Mouse (Mus musculus) liver, adult 2 months (tissue): ENCODE measurements at regions not wholly inside any gene's neighbourhood (a gene's known extent, or its start where the extent isn't known, plus 50 kb on each side); places are given as distances from the start of the nearest gene placed in this dataset.
"Not testable (repeated sequence)": the region's sequence is repeated elsewhere in the genome, so short reads cannot be mapped to it uniquely, and the experiment has no call there.

ENCODE experiments used
- DNase-seq: peaks from one replicate; pipeline ENCODE4 v3.0.0-alpha.2; 2011; ENCODE audit warnings: low read depth, low spot score; ENCODE audit errors: extremely low read depth
- H3K27ac ChIP-seq: fragments of 200-500 bp; replicated peaks from 2 replicates; pipeline ENCODE4 v1.5.1; 2012; ENCODE audit warnings: low read depth, mild to moderate bottlenecking, control low read depth, inconsistent platforms, low read length; ENCODE audit not compliant: insufficient read depth
- H3K27me3 ChIP-seq: fragments of 200-500 bp; 2 replicates; pipeline ENCODE4 v1.6.1; 2012; ENCODE audit warnings: mild to moderate bottlenecking, moderate library complexity, low read length, inconsistent platforms; ENCODE audit not compliant: control insufficient read depth, insufficient read depth
- H3K36me3 ChIP-seq: fragments of 200-500 bp; 2 replicates; pipeline ENCODE4 v1.6.1; 2012; ENCODE audit warnings: low read length, inconsistent platforms; ENCODE audit not compliant: control insufficient read depth, insufficient read depth
- H3K4me1 ChIP-seq: fragments of 200-500 bp; 2 replicates; pipeline ENCODE4 v1.6.1; 2011; ENCODE audit warnings: low read length; ENCODE audit not compliant: control insufficient read depth, insufficient read depth
- H3K4me3 ChIP-seq: fragments of 200-500 bp; 2 replicates; pipeline ENCODE4 v1.5.1; 2011; ENCODE audit warnings: low read depth, mild to moderate bottlenecking, control low read depth, low read length, moderate library complexity; ENCODE audit not compliant: insufficient read depth
- H3K79me2 ChIP-seq: fragments of 200-500 bp; 2 replicates; pipeline ENCODE4 v1.6.1; 2012; ENCODE audit warnings: inconsistent platforms, mild to moderate bottlenecking, low read length, moderate library complexity; ENCODE audit not compliant: control insufficient read depth, insufficient read depth
- H3K9ac ChIP-seq: fragments of 200-500 bp; 2 replicates; pipeline ENCODE4 v1.6.1; 2012; ENCODE audit warnings: low read depth, mild to moderate bottlenecking, control low read depth, inconsistent platforms, low read length
- CTCF ChIP-seq: fragments of 200-500 bp; IDR thresholded peaks from 2 replicates; pipeline ENCODE4 v1.5.1; 2011; ENCODE audit warnings: low read depth, low read length, control low read depth
- POLR2A ChIP-seq: fragments of 200-500 bp; IDR thresholded peaks from 2 replicates; pipeline ENCODE4 v1.6.1; 2011; ENCODE audit warnings: low read length, control low read depth; ENCODE audit not compliant: insufficient read depth; ENCODE audit errors: extremely low read depth
- WGBS: fragments of 180-500 bp; shearing (Covaris S2); methylation state at CpG from one replicate; pipeline ENCODE4 v1.1.7; 2018; 5-methylcytosine and 5-hydroxymethylcytosine counted together

DNA sequence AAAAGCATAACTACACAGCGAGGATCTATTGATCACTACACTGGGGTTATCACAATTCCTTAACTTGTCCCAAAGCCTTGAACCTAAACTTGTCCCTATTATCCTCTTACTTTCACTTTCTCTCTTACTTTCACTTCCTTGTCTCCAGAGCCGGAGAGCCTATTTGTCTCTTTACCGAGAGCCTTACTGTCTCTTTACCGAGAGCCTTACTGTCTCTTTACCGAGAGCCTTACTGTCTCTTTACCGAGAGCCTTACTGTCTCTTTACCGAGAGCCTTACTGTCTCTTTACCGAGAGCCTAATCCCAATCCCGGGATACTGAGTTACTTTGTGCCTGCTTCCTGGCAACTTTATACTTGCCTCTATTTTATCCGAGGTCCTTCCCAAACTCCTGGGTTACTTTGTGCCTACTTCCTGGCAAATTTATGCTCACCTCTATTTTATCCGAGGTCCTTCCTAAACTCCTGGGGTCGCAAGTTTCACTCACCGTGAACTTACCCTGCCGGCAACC is 335.3 kb upstream of the Ccng1 start:
- DNase-seq, H3K9ac ChIP-seq, H3K36me3 ChIP-seq, H3K4me1 ChIP-seq, H3K4me3 ChIP-seq, H3K27ac ChIP-seq, H3K79me2 ChIP-seq, H3K27me3 ChIP-seq: not testable (repeated sequence)
- WGBS = 93% methylated on average over 11 of the region's 14 CpGs

DNA sequence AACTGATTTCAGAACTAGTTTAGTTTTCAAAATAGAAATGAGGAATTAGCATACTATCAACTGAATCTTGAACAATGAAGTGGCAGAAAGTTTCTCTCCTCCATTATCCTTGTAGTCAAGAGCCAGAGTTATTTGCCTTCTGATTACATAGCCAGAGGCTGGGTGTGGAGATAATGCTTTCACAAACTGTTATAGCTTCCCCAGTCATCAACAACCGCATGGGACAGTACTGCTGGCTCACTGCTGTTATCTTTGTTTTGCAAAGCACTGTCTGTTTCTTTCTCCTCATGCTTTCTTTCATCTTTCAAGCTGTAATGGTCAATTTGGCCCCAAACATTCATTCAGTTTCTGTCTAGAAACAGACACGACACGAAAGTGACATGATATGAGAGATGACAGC is 308.5 kb upstream of the Ccng1 start:
- Histone ChIP-seq H3K36me3 (no peaks in the 10 kb centered on the region), H3K27ac (no peak overlapping the region), H3K27me3 (no peaks in the 10 kb centered on the region), H3K4me1 (no peaks in the 10 kb centered on the region), H3K4me3 (no peak overlapping the region), H3K79me2 (no peaks in the 10 kb centered on the region), H3K9ac (no peak overlapping the region)
- WGBS = 62% methylated on average over 3 of the region's 3 CpGs
- DNase-seq = no peak
- TF ChIP-seq POLR2A (no peak), CTCF (no peak)

DNA sequence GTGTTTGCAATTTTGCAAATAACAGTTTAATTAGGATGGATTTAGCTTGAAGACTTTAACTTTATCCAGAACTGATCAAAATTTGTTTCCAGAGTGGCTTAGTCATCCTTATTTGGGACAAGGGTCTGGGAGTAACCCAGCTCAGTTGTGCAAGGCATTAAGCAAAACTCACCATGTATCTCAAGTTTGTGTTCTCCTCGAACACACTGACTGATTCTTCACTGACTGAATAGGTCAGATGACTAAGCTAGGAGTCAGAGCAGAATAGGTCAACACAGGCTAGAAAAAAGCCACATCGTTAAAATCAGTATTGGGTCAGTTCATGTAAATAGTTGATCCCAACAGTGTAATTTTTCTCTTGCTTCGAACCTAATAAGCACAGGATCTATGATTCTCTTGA is 302.7 kb upstream of the Ccng1 start:
- H3K9ac ChIP-seq = no peak overlapping the region
- 45% methylated on average over 3 of the region's 3 CpGs for WGBS
- no peaks in the 10 kb centered on the region for H3K79me2 ChIP-seq

DNA sequence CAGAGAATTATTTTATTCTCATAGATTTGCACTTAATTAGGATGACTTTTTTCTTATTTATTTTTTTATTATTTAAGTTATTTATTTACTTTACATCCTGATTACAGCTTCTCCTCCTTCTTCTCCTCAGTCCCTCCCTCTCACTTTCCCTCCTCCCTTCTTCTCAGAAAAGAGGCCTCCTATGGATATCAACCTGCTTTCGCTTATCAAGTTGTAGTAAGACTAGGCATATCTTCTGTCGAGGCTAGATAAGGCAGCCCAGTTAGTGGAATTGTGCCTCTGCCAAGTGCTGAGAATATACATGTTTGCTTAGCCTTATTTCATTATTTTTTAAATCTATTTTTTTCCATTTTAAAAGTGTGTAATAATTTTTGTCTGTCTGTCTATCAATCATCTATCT is 274.9 kb upstream of the Ccng1 start:
- no peaks in the 10 kb centered on the region for H3K79me2 ChIP-seq
- H3K4me1 ChIP-seq = no peaks in the 10 kb centered on the region
- no peaks in the 10 kb centered on the region for H3K36me3 ChIP-seq
- no peaks in the 10 kb centered on the region for H3K27me3 ChIP-seq
- H3K4me3 ChIP-seq = no peak overlapping the region
- no peak for DNase-seq
- WGBS = 70% methylated on average over 2 of the region's 2 CpGs
- H3K9ac ChIP-seq = no peak overlapping the region
- TF ChIP-seq POLR2A (no peak), CTCF (no peak)
- H3K27ac ChIP-seq = no peak overlapping the region

More for the DNA sequence above, 302.7 kb upstream of the Ccng1 start:
- no peaks in the 10 kb centered on the region for H3K36me3 ChIP-seq
- no peaks in the 10 kb centered on the region for H3K4me1 ChIP-seq
- H3K27ac ChIP-seq = no peak overlapping the region
- TF ChIP-seq CTCF = no peak
- no peaks in the 10 kb centered on the region for H3K27me3 ChIP-seq
- no peak for DNase-seq
- H3K4me3 ChIP-seq = no peak overlapping the region

DNA sequence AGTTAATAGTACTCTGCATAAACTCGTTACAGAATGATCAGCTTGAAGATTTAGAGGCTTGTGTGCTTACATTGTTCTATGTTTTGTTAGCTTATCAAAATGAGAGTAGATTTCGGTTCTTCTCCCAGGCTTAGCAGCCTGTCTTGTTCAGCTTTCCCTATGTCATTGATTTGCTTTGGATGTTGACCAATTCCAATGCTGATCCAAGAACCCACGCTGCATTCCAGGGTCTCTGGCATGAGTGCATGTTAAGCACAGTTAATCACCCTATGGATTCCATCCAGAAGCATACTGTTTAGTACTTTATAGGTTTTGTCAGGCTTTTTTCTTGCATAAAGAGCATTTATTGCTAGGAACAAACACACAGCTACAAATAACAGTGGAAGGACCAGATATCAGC is 255.0 kb upstream of the Ccng1 start:
- Histone ChIP-seq H3K27ac (no peak overlapping the region), H3K4me1 (no peaks in the 10 kb centered on the region), H3K4me3 (no peak overlapping the region), H3K36me3 (no peaks in the 10 kb centered on the region), H3K9ac (no peak overlapping the region), H3K27me3 (no peaks in the 10 kb centered on the region), H3K79me2 (no peaks in the 10 kb centered on the region)
- no peak for TF ChIP-seq CTCF
- no peak for TF ChIP-seq POLR2A
- 55% methylated on average over 3 of the region's 3 CpGs for WGBS
- DNase-seq = no peak

DNA sequence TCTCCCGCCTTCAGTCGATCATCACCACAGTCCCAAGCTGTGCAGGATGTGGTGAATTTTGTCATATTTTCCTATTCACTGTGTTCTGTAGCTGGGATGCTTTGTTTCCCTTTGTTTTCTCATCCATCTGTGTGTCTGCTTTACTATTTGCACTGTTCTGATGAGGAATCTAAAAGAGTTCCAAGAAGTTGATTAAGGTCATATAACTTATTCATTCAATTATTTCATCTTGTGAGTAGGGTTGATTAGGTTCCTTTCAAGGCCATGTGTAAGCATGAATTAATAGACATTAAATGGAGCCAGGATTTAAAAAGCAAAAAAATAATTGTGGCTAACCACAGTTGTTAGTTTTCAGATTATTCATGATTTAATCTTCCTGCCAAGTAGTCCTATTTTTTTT is 217.7 kb upstream of the Ccng1 start:
- no peaks in the 10 kb centered on the region for H3K4me1 ChIP-seq
- no peak for DNase-seq
- TF ChIP-seq CTCF = no peak
- TF ChIP-seq POLR2A = no peak
- 87% methylated on average over 2 of the region's 2 CpGs for WGBS
- H3K9ac ChIP-seq = no peak overlapping the region
- no peaks in the 10 kb centered on the region for H3K79me2 ChIP-seq
- H3K27me3 ChIP-seq = no peaks in the 10 kb centered on the region; the same call in 1 of the 2 replicates
- no peaks in the 10 kb centered on the region for H3K36me3 ChIP-seq
- H3K4me3 ChIP-seq = no peak overlapping the region
- no peak overlapping the region for H3K27ac ChIP-seq
